Mouse (Mus musculus): ENCODE results near the gene 1700061G19Rik. TPM values are rescaled to one million over a fixed set of nuclear protein-coding genes. Genes with fewer than 3 reads are reported as not detected.
"Not testable (repeated sequence)": the region's sequence is repeated elsewhere in the genome, so short reads cannot be mapped to it uniquely, and the experiment has no call there.

1700061G19Rik gene
- polyA plus RNA-seq, 1 experiment from 2014 or later, result 0.40 TPM

- peak; percentile 76 for DNase-seq (ENCODE audit: low spot score)
- Histone ChIP-seq H3K36me3 (ENCODE audit: control insufficient read depth, insufficient read depth, low read length) (peaks cover 58% of the 10 kb centered on the region), H3K9me3 (ENCODE audit: control insufficient read depth, low read length) (no peaks in the 10 kb centered on the region), H3K4me1 (ENCODE audit: control insufficient read depth, insufficient read depth, low read length) (no peaks in the 10 kb centered on the region), H3K9ac (ENCODE audit: low read length) (no peak overlapping the region), H3K4me2 (ENCODE audit: low read depth, severe bottlenecking) (no peak overlapping the region), H3K4me3 (ENCODE audit: low read depth, low read length) (no peak overlapping the region), H3K27ac (replicated peaks; ENCODE audit: low read depth, low read length) (no peak overlapping the region), H3K27me3 (ENCODE audit: control insufficient read depth, insufficient read depth, low read length) (no peaks in the 10 kb centered on the region)
- 93% methylated on average over 7 of the region's 7 CpGs for WGBS
- ATAC-seq (ENCODE audit: insufficient number of reproducible peaks, low FRiP score, low TSS enrichment, low read depth), result peak; percentile 46; the same call in 1 of the 2 replicates
Measured at GRCm38 (mm10) chr17:56897630-56898195, 22.4 kb downstream of the 1700061G19Rik start.

DNA sequence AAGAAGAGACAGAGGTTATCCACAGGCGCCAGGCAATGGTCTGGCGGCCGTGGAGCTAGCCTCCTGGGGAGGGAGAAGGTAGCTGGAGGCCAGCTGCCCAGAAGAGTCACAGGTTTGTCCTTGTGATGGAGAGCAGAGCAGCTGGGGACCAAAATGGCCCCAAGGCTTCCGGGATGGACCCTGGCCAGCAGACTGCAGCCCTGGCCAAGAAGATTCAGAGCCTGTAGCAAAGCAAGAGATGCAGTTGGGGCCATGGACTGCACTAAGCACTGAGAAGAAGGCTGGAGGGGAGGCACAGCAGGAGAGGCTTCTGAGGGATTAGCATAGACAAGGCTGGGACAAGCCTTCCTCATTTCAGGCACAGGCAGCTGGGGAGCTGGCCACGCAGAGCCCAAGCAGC lies 27.4 kb downstream of the 1700061G19Rik start:
- Histone ChIP-seq H3K4me1 (ENCODE audit: control insufficient read depth, insufficient read depth, low read length) (no peaks in the 10 kb centered on the region), H3K36me3 (ENCODE audit: control insufficient read depth, insufficient read depth, low read length) (peaks cover 46% of the 10 kb centered on the region), H3K9ac (ENCODE audit: low read length) (no peak overlapping the region), H3K27me3 (ENCODE audit: control insufficient read depth, insufficient read depth, low read length) (no peaks in the 10 kb centered on the region), H3K4me3 (ENCODE audit: low read depth, low read length) (no peak overlapping the region), H3K9me3 (ENCODE audit: control insufficient read depth, low read length) (no peaks in the 10 kb centered on the region), H3K27ac (replicated peaks; ENCODE audit: low read depth, low read length) (no peak overlapping the region), H3K4me2 (ENCODE audit: low read depth, severe bottlenecking) (no peak overlapping the region)
- WGBS, result 90% methylated on average over 5 of the region's 5 CpGs
- no peak for DNase-seq (ENCODE audit: low spot score)
- no peak for ATAC-seq (ENCODE audit: insufficient number of reproducible peaks, low FRiP score, low TSS enrichment, low read depth)

GRCm38 (mm10) chr17:56906166-56906565 lies 30.9 kb downstream of the 1700061G19Rik start:
- Histone ChIP-seq H3K27ac (replicated peaks; ENCODE audit: low read depth, low read length) (no peak overlapping the region), H3K9me3 (ENCODE audit: control insufficient read depth, low read length) (no peaks in the 10 kb centered on the region), H3K4me1 (ENCODE audit: control insufficient read depth, insufficient read depth, low read length) (no peaks in the 10 kb centered on the region), H3K36me3 (ENCODE audit: control insufficient read depth, insufficient read depth, low read length) (peaks cover 29% of the 10 kb centered on the region), H3K9ac (ENCODE audit: low read length) (no peak overlapping the region), H3K27me3 (ENCODE audit: control insufficient read depth, insufficient read depth, low read length) (no peaks in the 10 kb centered on the region), H3K4me2 (ENCODE audit: low read depth, severe bottlenecking) (no peak overlapping the region), H3K4me3 (ENCODE audit: low read depth, low read length) (no peak overlapping the region)
- DNase-seq (ENCODE audit: low spot score) (no peak), ATAC-seq (ENCODE audit: insufficient number of reproducible peaks, low FRiP score, low TSS enrichment, low read depth) (no peak)
- WGBS, result 96% methylated on average over 3 of the region's 3 CpGs

DNA sequence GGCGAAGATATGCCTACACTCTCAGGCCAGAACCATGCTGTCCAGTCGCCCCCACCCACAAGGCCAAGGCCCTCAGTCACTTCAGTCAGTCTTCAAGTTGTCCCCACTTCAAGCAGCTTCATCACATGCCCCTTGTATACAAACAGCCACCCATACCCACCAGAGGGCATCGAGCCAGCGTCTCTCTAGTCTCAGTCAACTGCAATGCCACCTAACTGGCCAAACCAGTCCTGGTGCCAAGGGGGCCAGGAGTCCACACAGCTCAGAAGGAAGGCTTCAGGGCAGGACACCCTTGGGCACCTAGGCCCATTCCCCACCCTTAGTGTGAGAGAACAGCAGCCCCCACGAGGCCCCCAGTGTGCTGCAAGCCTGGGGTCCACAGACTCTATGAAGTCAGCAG lies 31.8 kb downstream of the 1700061G19Rik start:
- no peaks in the 10 kb centered on the region for H3K9me3 ChIP-seq (ENCODE audit: control insufficient read depth, low read length)
- 86% methylated on average over 5 of the region's 5 CpGs for WGBS

GRCm38 (mm10) chr17:56907887-56908286 lies 32.6 kb downstream of the 1700061G19Rik start:
- Histone ChIP-seq H3K27me3 (ENCODE audit: control insufficient read depth, insufficient read depth, low read length) (no peaks in the 10 kb centered on the region), H3K36me3 (ENCODE audit: control insufficient read depth, insufficient read depth, low read length) (peaks cover 24% of the 10 kb centered on the region), H3K4me3 (ENCODE audit: low read depth, low read length) (no peak overlapping the region), H3K9me3 (ENCODE audit: control insufficient read depth, low read length) (no peaks in the 10 kb centered on the region), H3K4me2 (ENCODE audit: low read depth, severe bottlenecking) (no peak overlapping the region), H3K9ac (ENCODE audit: low read length) (no peak overlapping the region), H3K4me1 (ENCODE audit: control insufficient read depth, insufficient read depth, low read length) (no peaks in the 10 kb centered on the region), H3K27ac (replicated peaks; ENCODE audit: low read depth, low read length) (no peak overlapping the region)
- 76% methylated on average over 9 of the region's 9 CpGs for WGBS
- no peak for DNase-seq (ENCODE audit: low spot score)
- no peak for ATAC-seq (ENCODE audit: insufficient number of reproducible peaks, low FRiP score, low TSS enrichment, low read depth)

More for the DNA sequence above, 31.8 kb downstream of the 1700061G19Rik start:
- no peak overlapping the region for H3K4me2 ChIP-seq (ENCODE audit: low read depth, severe bottlenecking)
- no peaks in the 10 kb centered on the region for H3K27me3 ChIP-seq (ENCODE audit: control insufficient read depth, insufficient read depth, low read length)
- H3K4me3 ChIP-seq (ENCODE audit: low read depth, low read length), result no peak overlapping the region
- no peak overlapping the region for H3K27ac ChIP-seq (replicated peaks; ENCODE audit: low read depth, low read length)
- no peak for ATAC-seq (ENCODE audit: insufficient number of reproducible peaks, low FRiP score, low TSS enrichment, low read depth)
- DNase-seq (ENCODE audit: low spot score), result no peak
- no peak overlapping the region for H3K9ac ChIP-seq (ENCODE audit: low read length)
- H3K36me3 ChIP-seq (ENCODE audit: control insufficient read depth, insufficient read depth, low read length), result peaks cover 27% of the 10 kb centered on the region
- no peaks in the 10 kb centered on the region for H3K4me1 ChIP-seq (ENCODE audit: control insufficient read depth, insufficient read depth, low read length)

DNA sequence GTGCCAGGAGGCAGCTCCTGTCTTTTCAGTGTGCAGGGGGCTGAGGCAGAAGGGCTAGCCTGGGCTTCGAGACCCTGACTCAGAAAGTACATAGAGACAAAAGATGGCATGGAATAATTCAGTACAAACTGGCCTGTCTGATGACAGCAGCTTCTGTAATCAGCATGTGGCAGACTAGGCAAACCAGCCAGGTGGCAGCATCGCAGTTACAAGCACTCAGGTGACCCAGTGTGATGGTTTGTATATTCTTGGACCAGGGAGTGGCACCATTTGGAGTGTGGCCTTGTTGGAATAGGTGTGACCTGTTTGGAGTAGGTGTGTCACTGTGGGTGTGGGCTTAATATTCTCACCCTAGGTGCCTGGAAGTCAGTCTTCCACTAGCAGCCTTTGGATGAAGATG lies 34.5 kb downstream of the 1700061G19Rik start:
- WGBS, result 95% methylated on average over 2 of the region's 2 CpGs
- H3K36me3 ChIP-seq (ENCODE audit: control insufficient read depth, insufficient read depth, low read length), result peaks cover 19% of the 10 kb centered on the region
- H3K9me3 ChIP-seq (ENCODE audit: control insufficient read depth, low read length); H3K4me1 ChIP-seq (ENCODE audit: control insufficient read depth, insufficient read depth, low read length); H3K27me3 ChIP-seq (ENCODE audit: control insufficient read depth, insufficient read depth, low read length); H3K9ac ChIP-seq (ENCODE audit: low read length); ATAC-seq (ENCODE audit: insufficient number of reproducible peaks, low FRiP score, low TSS enrichment, low read depth); H3K4me2 ChIP-seq (ENCODE audit: low read depth, severe bottlenecking); H3K4me3 ChIP-seq (ENCODE audit: low read depth, low read length); H3K27ac ChIP-seq (replicated peaks; ENCODE audit: low read depth, low read length); DNase-seq (ENCODE audit: low spot score): not testable (repeated sequence)

DNA sequence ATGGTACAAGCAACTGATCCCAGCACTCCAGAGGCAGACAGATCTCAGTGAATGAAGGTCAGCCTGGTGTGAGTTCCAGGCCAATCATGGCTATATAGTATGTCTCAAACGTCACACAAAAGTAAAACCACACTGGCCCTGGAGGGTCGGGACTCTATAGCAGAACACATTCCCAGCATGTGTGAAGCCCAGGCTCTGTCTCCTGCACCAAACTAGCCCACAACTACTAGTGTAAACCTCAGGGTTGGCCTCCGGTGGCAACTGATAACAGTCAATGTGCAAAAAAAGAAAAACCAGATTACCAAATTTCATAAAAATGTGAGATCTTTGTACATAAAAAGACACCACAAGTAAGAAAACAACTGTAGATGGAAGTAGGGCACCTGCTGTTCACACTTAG lies 37.7 kb downstream of the 1700061G19Rik start:
- Histone ChIP-seq H3K9ac (ENCODE audit: low read length) (no peak overlapping the region), H3K27ac (replicated peaks; ENCODE audit: low read depth, low read length) (no peak overlapping the region), H3K4me2 (ENCODE audit: low read depth, severe bottlenecking) (no peak overlapping the region), H3K4me3 (ENCODE audit: low read depth, low read length) (no peak overlapping the region), H3K36me3 (ENCODE audit: control insufficient read depth, insufficient read depth, low read length) (peaks cover 17% of the 10 kb centered on the region), H3K9me3 (ENCODE audit: control insufficient read depth, low read length) (no peaks in the 10 kb centered on the region), H3K4me1 (ENCODE audit: control insufficient read depth, insufficient read depth, low read length) (no peaks in the 10 kb centered on the region), H3K27me3 (ENCODE audit: control insufficient read depth, insufficient read depth, low read length) (no peaks in the 10 kb centered on the region)
- WGBS, result 94% methylated on average over 3 of the region's 3 CpGs
- no peak for DNase-seq (ENCODE audit: low spot score)
- ATAC-seq (ENCODE audit: insufficient number of reproducible peaks, low FRiP score, low TSS enrichment, low read depth), result no peak

DNA sequence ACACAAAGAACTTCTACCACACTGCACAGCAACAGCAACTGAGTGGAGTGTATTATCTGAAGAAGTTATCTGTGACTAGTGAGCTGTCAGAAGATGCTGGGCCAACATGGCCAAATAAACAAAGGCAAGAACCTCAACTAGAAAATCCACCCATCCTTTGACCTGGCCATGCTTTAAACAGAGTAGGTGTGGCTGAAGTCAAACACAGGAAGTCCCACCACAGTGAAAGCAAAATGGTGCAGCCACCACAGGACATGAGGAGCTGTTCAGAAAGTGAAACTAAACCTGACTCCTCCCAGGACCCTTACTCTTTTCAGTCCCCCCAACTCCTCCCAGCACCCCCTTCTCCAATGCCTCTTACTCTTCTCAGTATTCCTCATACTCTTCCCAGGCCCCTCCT lies 38.2 kb downstream of the 1700061G19Rik start:
- no peak overlapping the region for H3K27ac ChIP-seq (replicated peaks; ENCODE audit: low read depth, low read length)
- ATAC-seq (ENCODE audit: insufficient number of reproducible peaks, low FRiP score, low TSS enrichment, low read depth) (no peak), DNase-seq (ENCODE audit: low spot score) (no peak)
- H3K4me1 ChIP-seq (ENCODE audit: control insufficient read depth, insufficient read depth, low read length), result no peaks in the 10 kb centered on the region
- no peak overlapping the region for H3K4me3 ChIP-seq (ENCODE audit: low read depth, low read length)
- H3K27me3 ChIP-seq (ENCODE audit: control insufficient read depth, insufficient read depth, low read length), result no peaks in the 10 kb centered on the region
- no peak overlapping the region for H3K4me2 ChIP-seq (ENCODE audit: low read depth, severe bottlenecking)
- no peaks in the 10 kb centered on the region for H3K9me3 ChIP-seq (ENCODE audit: control insufficient read depth, low read length)
- peaks cover 17% of the 10 kb centered on the region for H3K36me3 ChIP-seq (ENCODE audit: control insufficient read depth, insufficient read depth, low read length)
- H3K9ac ChIP-seq (ENCODE audit: low read length), result no peak overlapping the region

- peaks cover 20% of the 10 kb centered on the region for H3K36me3 ChIP-seq (ENCODE audit: control insufficient read depth, insufficient read depth, low read length)
- H3K27ac ChIP-seq (replicated peaks; ENCODE audit: low read depth, low read length), result no peak overlapping the region
- H3K4me2 ChIP-seq (ENCODE audit: low read depth, severe bottlenecking), result no peak overlapping the region
- H3K4me3 ChIP-seq (ENCODE audit: low read depth, low read length), result no peak overlapping the region
- 96% methylated on average over 2 of the region's 2 CpGs for WGBS
- DNase-seq (ENCODE audit: low spot score) (no peak), ATAC-seq (ENCODE audit: insufficient number of reproducible peaks, low FRiP score, low TSS enrichment, low read depth) (no peak)
- H3K4me1 ChIP-seq (ENCODE audit: control insufficient read depth, insufficient read depth, low read length), result no peaks in the 10 kb centered on the region
- H3K9me3 ChIP-seq (ENCODE audit: control insufficient read depth, low read length), result no peaks in the 10 kb centered on the region
- no peak overlapping the region for H3K9ac ChIP-seq (ENCODE audit: low read length)
- H3K27me3 ChIP-seq (ENCODE audit: control insufficient read depth, insufficient read depth, low read length), result no peaks in the 10 kb centered on the region
Measured at GRCm38 (mm10) chr17:56917166-56917565, 41.9 kb downstream of the 1700061G19Rik start.

All from limb, embryonic 11.5 days (tissue).